Mouse (Mus musculus) adipocyte (in vitro differentiated cells): ENCODE measurements around the gene Abcf2.

Source experiments
- DNase-seq: peaks from one replicate; pipeline ENCODE4 v3.0.0-alpha.2; 2016; ENCODE audit warnings: low spot score

Gene Abcf2

DNA sequence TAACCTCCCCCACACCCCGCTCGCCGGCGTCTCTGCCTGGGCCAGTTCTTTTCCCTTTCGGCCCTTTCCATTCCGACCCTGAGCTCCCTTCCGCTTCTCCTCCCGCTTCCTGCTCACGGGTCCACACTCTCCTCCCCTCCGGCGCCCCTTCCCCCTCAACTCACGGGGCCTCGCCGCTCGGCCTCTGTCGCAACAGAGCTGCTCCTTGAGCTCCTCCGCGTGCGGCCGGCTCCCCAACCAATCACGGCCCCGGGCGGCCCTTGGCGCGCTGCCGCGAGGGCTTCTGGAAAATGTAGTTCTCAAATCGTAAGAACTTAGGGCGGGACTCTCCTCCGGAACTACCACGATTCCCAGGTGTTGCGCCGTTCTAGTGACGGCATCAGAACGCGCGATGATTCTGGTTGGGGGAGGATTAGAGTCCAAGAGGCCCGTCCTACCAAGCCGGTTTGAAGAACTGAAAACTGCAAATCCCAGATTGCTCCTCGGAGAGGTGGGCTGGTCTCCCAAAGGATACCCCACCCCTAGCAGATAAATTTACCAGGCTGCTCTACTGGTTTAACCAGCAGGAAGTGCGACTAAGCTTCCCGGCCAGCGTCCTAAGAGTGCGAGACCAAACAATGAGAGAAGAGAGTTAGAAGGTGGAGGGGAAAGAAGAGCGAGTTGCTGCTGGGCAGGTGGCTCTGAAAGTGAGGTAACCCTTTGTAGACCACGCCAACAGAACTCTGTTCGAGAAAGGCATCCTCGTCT, at the start of gene Abcf2:
Gene Abcf2 (minus strand): TSS at position 285 of the 747 bp plus-strand sequence.
- peak; percentile 100 for DNase-seq

DNA sequence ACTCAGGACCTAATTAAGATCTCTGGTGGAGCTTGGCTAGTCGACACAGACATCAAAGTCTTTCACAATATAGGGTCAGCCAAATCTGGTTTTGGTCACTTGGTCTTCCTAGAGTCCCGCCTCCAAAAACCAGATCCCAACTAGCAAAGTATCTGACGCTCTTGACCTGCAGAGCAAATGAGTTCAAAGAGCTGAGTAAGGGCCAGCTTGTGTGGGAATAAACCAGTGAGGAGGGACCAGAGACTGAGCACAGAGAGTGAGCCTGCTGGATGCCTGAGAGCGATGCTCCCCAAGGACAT, 47.5 kb upstream of the Abcf2 start:
- no peak for DNase-seq

DNA sequence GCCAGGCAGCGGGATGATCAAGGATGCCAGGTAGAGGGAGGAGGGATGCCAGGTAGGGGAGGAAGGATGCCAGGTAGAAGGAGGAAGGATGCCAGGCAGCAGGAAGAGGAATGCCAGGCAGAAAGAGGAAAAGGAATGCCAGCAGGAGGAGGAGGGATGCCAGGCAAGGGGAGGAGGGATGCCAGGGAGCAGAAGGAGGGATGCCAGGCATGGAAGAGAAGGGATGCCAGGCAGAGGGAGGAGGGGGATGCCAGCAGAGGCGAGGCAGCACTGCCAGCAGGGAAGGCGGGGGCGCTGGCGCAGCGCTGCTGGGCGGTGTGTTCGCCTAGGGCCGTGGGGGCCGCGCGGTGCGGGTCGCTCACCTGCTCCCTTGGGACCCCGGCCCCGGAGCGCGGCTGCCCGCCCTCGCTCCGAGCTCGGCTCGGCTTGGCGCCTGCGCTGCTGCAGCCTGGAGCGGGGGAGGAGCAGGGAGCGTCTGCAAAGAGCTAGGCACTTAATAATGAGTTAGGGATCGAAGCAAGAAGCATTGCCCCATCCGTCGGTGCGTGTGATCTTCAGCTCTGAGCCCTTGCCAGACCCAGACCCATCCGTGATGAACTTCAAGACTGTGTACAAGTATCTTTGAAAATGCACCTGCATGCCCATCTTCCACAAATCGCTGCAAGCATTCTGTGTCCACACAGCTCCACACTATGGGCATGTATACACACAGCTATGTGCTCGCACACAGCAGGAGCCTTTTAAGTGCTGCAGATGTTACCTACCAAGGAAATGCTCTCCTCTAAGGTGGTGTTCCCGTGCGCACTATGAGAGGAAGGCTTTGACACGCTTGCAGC, 46.9 kb upstream of the Abcf2 start, which contains the start of gene Smarcd3:
Gene Smarcd3 (minus strand): TSS at position 426 of the 836 bp plus-strand sequence.
- DNase-seq = no peak

DNA sequence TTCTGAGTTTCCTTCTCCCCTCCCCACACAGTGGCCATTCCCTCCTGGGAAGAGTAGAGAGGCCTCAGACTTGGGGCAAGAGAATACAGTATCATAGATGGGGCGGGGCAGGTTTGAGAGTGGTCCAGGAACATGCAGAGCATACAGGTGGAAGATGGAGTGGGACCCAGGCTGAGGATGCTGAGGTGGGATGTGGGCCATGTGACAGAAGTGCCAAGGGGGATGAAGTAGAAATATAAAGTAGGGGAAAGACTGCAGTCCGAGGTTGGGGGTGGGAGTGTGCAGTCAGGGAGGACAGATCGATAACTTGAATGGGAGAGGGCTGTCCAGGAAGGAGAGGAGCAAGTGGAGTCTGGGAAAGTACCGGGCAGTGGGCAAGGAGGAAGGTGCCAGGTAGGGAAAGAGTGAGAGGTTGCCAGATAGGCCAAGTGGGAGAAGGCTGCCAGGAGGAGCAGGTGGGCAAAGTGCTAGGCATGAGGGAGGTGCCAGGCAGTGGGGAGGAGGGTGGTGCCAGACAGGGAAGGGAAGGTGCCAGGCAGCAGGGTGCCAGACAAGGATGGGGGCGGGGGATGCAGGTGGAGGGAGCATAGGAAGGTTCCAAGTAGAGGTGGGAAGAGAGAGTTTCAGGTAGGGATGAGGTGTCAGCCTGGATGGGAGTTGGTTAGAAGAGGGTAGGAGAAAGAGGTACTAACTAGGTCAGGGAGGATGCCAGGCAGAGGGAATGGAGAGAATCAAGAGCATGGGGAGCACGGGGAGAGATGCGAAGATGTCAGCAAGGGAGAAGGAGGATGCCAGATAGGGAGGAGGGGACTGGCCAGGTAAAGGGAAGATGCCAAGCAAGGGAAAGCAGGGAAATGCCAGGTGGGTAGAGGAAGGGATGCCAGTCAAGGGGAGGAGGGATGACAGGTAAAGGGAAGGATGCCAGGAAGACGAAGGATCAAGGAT, 46.0 kb upstream of the Abcf2 start:
- DNase-seq = no peak

DNA sequence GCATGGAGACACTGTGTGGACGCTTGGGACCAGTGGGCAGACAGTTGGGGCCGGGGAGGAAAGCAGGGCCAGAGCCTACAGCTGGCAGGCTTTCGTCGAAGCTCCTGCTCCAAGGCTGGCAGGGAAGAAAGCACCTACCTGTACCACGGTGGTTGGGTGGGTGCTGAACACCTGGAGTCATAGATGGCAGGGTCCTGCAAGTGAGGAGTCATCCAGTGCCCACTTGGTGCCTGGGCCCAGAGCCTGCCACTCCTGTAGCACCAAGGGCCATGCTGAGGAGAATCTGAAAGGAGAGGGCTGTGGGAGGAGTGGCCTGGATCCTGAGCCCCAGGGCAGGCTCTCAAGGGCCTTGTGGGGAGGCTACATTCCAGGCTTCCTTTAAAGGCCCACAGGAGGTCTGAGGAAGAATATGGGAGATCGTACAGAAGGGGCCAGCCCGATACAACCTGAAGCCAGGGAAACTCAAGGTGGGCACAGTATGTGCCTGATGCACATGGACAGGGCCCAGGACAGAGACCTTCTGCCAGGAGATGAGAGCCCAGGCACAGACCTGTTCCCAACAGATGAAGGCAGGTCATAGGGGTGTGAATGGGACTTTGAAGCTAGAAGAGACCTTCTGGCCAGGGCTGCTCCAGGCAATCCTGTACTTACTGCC, 45.2 kb upstream of the Abcf2 start:
- no peak for DNase-seq

DNA sequence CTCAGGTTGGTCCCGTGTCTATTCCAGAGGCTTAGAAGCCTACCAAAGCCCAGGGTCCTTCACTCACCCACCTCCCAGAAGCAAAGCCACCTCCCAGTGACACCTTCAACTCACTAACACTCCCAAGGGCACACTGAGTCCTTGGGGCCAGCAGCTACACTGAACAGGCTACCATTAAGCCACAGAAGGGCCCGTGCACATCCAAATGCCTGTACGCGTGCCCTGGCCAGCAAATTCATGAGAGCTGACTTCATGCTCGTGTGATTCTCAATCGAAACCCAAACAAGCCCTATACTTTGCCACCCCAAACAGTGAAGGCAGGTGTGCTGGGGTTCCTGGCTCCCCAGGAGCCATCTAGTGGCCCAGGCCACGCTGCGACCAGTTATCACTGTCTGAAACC, 43.4 kb upstream of the Abcf2 start:
- DNase-seq = no peak

GRCm38 (mm10) chr5:24620116-24620515, 42.8 kb upstream of the Abcf2 start:
- peak; percentile 42 for DNase-seq

GRCm38 (mm10) chr5:24618921-24619320, 41.7 kb upstream of the Abcf2 start:
- no peak for DNase-seq

DNA sequence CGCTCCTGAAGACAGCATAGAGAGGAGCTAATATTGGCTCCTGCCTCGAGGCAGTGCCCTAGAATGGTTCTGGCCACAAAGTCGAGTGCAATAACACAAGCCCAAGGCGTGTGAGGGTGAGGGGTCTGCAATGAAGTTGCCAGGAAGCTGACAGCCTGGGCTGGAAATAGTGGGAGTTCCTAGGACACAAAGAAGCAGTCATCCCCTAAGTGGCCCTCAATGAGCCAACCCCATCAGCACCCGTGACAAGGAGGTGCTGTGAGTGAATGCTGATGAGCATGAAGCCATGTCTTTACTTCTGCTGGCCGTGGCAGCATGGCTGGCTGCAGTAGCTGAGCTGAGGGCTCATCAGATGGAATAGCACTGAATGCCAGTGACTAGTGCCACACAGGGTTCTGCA, 37.8 kb upstream of the Abcf2 start:
- no peak for DNase-seq

DNA sequence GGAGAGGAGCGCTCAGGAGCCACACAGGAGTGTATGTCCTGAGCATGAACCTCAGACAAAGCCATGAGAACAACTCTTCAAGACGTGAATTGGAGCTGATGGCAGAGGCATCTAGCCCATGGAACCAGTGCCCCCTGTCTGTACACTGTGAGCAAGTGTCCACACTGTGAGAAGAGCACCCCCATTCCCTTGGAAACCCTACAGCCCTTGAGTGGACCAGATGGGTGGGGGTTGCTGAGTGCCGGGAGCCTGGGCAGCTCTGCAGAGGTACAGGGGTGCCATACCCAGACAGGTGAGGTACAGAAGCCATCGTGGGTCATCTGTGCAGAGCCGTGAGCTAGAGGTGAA, 35.0 kb upstream of the Abcf2 start:
- no peak for DNase-seq

DNA sequence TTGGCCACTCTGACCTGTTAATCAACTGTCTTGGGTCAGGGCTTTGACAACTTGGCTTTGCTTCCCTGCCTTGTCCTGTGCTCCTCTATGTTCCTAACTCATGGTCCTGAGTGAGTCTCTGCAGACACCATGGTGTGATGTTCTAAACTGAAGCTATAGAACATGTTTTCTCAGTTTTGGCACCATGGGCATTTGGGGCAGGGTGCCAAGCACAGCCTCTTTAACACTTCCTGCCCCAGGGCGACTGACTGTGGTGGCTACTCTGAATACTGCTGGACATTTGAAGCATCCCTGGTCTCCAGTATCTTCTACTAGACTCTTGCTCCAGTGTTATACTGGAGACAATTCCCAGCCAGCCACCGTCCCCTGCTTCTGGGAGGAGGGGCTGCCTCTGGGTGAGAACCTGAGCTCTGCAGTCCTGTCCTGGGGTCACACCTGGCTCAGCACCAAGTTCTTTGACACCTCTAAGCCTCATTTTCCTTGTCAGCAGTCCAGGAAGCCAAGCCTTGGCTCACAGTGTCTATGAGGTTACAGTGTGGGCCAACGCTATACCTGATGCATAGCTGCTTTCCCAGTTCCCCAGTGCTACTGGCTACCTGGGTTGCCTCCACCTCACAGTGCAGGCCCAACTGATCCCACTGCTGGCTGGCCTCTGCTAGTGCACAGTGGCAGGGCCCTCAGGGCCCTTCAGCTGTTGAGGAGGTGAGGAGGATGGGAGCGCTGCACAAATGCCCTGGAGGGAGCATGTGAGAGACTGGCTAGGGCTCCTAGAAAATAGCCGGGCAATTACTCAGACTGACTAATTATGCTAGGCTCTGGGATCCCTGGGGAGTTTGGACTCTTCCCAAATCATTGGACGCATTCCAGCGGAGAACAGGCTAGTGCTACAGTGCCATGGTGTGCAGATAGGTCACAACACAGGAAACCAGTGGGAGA, 34.4 kb upstream of the Abcf2 start:
- DNase-seq = peak; percentile 59

DNA sequence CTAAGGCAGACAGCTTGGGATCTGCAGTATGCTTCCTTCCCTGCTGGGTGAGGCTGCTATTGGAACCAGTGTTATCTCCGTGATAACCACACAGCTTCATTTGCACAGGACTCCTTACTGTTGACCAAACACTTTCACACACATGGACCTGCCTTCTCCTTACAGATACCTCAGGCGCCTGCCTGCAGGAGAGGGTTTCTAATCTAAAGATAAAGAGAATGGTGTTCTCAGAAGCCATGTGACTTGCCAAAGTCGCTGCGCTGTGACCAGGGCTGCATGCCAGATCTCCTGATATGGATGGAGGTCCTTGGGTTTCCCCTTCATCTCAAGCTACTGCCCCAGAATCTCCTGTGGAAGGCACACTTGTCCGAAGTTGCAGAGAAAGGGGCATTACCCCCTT, 32.1 kb upstream of the Abcf2 start:
- DNase-seq = no peak

DNA sequence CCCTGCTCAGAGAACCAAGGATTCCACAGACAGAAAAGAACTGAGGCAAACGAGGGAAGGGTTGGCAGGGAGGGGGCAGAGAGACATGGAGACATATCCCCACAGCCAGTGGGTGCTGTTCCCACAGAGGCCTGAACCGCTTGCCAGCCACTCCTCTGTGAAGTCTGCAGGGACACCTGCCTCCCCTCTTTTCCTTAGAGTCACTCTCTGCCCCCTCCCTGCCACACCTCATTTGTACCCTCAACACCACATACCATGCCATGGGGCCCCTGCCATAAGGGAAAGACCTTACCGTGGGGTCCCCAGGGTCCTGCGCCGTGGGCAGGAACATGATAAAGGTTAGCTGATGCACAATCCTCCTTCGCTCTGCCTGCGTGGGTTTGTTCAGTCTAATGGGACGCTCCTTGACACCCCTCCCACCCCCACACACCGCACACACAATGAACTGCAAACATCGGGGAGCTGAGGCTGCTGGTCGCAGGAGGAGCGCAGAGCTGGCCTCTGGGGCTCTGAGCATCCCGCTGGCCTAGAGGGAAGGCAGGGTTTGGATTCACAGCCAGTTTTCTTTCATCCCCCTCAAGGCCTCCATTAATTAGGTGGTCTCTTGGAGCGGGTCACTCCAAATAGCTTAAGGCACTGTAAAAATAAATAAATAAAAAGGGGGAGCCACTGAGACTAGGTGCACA, 28.9 kb upstream of the Abcf2 start:
- no peak for DNase-seq

GRCm38 (mm10) chr5:24605321-24605979, 28.2 kb upstream of the Abcf2 start:
- DNase-seq = no peak

- peak; percentile 95 for DNase-seq
These were observed 27.4 kb upstream of the Abcf2 start for GRCm38 (mm10) chr5:24604656-24605100.

GRCm38 (mm10) chr5:24604080-24604655, 26.9 kb upstream of the Abcf2 start:
- DNase-seq = no peak

- no peak for DNase-seq
These were observed 26.3 kb upstream of the Abcf2 start for GRCm38 (mm10) chr5:24603431-24604010.

GRCm38 (mm10) chr5:24602751-24603343, 25.6 kb upstream of the Abcf2 start:
- peak; percentile 96 for DNase-seq
